Mouse (Mus musculus): Measurements from ENCODE around the gene Mgrn1.

DNA sequence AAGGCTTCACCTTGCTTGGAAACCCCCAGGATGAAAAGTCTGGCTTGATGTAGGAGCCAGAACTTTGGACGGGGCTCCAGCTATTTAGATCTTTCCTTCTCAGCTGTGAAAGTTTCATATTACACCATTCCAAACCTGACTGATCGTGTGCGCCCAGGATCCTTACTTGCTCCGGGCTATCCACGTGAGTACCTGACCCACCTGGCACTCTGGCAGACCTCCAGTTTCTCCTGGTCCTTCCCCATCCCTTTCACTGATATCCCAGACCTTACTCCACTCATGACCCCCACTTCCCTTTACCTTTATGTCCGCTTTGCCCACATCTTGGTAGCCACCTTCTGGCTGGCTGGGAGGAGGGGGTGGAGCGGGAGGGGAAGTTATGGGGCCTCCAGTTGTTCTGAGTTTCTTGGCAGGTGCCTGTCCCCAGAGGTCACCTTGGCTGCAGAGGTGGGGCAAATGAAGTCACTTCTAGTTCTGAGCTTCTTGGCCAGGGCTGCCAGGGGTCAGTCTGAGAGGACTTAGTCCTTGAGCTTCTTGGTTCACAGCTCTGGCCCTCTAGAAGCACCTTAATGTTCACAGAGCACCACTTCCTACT lies 19.9 kb upstream of the Mgrn1 start:
- no peak for TF ChIP-seq CTCF (conservative IDR thresholded peaks at IDR 0.05; ENCODE audit: low read length)
- TF ChIP-seq POU5F1 (IDR thresholded peaks at IDR 0.05; ENCODE audit: borderline replicate concordance, low read length), result no peak
